Mouse (Mus musculus): ENCODE results near the gene Cryaa.

DNA sequence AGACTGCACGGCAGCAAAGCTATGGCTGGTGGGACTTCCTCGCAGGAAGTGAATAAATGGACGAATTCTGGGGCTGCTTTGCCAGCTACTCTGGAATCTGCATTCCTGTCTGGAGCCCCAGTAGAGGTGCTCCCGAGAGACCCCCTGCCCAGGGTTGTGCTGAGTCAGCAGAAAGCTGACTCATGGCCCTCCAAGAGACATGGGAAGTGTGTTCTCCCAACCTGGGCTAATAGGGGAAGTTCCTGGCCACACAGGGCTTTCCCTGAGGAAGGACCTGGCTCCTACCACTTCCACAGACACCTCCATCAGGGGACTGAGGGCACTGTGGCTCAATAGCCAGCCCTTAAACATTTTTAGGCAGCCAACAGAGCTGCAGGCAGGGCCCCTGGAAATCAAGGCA, 50.4 kb downstream of the Cryaa start:
- no peak for TF ChIP-seq POLR2A (IDR thresholded peaks at IDR 0.05; ENCODE audit: insufficient read depth, low read depth, low read length)
- no peak for TF ChIP-seq CTCF (IDR thresholded peaks at IDR 0.05; ENCODE audit: insufficient read depth, low read depth, low read length)

All from olfactory bulb, adult 2 months (tissue).